Mouse (Mus musculus): ENCODE measurements around the gene Tmx1.

Gene Tmx1

DNA sequence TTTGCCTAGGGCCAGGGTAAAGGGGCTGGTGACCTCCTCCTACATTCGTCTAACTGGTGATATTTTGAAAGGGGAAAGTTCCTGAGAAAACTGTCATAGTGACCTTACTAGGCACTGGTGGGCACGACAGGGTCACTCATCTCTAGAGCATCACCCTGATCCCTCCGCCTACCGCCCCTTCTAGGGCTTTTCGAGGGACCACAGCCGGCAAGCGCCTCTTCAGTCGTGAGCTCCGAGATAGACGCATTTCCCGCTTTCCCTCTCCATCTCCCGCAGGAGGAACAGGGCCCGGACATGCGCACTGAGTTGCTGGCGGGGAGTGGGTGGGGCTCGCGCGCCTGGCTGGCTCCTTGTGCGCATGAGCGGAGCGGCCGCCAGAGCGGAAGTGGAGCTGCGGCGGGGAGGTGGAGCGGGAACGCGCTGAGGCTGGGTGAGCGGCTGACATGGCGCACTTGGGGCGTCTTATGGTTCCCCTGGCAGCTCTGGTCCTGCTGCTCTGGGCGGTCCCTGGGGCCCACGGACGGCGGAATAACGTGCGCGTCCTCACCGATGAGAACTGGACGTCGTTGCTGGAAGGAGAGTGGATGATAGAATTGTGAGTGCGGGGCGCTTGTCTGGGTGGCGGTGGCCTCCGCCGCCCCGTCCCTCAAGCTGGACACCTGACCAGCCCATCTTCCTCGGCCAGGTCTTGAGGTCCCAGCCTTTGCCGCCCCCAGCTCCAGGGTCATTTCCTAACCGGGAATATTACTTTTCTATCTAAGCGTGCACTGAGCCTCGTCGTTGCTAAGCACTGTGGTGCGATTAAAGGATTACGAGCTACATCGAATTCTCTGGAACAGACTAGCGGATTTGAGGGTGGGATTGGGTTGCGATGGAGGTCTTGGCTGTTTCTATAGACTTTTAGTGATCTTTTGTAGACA lies at the start of gene Tmx1:
Gene Tmx1 (plus strand): TSS at position 370 of the 920 bp plus-strand sequence.
- DNase-seq (ENCODE audit: low read depth), result peak; percentile 89

DNA sequence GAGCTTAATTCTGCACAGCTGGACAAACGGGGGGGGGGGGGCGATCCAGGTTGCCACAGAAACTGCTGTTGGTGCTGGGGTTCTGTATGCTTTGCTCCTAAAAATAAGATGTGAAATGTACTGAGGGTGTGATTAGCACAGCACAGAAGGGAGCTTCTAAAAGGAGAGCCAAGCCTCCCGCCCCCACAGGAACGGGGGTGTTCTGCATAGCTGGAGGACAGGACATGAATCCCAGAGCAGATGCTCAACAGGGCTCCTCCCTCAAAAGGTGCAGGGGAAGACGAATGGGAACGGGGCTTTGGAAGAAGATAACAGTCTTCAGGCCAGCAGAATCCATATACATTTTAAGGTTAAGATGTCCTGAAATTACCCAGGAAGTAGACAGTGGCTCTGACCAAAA lies 48.6 kb upstream of the Tmx1 start:
- no peak for DNase-seq (ENCODE audit: low read depth)

GRCm38 (mm10) chr12:70408396-70408795 lies 44.5 kb upstream of the Tmx1 start:
- no peak for DNase-seq (ENCODE audit: low read depth)

GRCm38 (mm10) chr12:70409600-70409999 lies 43.3 kb upstream of the Tmx1 start:
- no peak for DNase-seq (ENCODE audit: low read depth)

DNA sequence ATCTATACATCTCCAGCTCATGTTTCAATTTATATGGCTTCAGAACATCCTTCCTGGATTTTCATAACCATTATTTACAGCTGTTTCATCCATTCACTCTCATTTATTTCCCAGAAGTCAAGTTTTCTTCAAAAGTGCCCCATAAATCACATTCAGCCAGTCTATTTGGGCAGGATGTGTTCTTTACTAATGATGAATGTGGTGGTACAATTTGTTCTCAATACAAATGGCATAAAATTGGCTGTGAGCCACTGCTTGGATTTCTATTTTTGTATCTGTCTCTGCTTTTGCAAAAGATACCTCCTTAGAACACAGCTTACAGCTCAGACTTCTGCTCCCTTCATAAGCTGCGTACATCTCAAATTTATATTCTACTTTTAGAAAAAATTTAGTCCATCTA lies 32.7 kb upstream of the Tmx1 start:
- DNase-seq (ENCODE audit: low read depth), result no peak

DNA sequence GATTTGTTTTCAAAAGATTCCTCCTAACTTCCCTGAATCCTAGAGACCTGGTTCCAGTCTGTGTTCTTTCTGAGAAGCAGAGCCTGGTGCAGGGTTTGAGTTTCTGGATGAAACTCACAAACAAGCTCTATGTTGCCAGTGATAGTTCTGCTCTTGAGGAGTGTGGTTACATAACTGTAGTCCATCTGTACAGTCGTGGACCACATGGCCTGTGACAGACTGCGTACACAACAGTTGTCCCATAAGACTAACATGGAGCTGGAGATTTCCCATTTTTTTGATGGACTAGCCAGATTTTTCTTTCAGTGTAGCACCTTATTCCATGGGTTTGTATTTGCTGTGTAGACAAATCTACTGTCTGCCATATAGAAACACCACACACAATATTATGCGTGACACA lies 31.9 kb upstream of the Tmx1 start:
- no peak for DNase-seq (ENCODE audit: low read depth)

DNA sequence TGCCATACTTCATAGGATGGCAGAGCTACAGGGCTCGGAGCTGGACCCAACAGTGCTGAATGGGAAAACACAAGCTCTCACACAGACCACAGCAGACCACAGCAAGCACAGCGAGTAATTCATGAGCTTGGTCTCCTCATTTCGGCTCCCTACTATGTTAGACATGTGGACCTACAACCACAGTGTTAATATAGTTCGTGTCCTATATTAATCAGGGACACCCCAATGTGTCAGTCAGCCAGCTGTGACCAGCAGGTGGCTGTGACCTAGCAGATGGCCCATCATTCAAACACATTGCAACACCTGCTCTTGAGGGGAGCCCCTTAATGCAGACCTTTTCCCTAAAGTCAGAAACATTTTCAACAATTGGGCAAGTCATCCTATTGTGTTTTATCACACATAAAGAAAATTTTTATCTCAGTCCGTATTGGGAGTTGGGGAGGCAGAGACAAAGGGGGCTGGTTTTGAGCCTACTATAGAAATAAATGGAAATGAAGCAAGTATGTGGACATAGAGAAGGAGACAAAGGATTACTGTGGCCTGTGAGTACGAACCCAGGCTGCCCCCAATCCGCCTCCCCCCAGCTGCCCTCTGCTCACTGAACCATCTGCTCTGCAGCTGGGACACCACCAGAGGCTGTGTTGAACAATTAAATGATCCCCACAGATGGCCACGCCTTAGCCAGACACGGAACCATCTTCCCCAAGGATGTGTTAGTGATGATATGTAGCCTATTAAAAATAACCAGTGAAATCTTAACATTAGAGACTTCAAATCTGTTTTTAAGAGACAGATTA lies 30.4 kb upstream of the Tmx1 start:
- no peak for DNase-seq (ENCODE audit: low read depth)

DNA sequence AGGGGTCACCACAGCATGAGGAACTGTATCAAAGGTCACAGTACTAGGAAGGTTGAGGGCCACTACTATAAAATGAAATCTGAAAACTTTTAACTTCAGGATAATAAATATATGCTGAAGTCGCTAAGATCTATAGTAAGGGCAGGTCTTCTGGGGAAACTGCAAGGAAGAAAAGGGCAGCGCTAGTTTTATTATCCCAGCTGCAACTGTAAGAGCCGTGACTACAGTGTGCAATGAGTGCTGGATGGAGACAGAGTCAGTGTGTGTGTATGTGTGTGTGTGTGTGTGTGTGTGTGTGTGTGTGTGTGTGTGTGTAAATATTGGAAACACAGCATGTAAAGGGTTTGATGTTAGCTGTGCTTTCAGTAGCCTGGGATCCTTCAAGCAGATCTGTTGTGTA lies 25.0 kb upstream of the Tmx1 start:
- no peak for DNase-seq (ENCODE audit: low read depth)

- DNase-seq (ENCODE audit: low read depth), result no peak
These were observed 23.3 kb upstream of the Tmx1 start for GRCm38 (mm10) chr12:70429637-70430036.

DNA sequence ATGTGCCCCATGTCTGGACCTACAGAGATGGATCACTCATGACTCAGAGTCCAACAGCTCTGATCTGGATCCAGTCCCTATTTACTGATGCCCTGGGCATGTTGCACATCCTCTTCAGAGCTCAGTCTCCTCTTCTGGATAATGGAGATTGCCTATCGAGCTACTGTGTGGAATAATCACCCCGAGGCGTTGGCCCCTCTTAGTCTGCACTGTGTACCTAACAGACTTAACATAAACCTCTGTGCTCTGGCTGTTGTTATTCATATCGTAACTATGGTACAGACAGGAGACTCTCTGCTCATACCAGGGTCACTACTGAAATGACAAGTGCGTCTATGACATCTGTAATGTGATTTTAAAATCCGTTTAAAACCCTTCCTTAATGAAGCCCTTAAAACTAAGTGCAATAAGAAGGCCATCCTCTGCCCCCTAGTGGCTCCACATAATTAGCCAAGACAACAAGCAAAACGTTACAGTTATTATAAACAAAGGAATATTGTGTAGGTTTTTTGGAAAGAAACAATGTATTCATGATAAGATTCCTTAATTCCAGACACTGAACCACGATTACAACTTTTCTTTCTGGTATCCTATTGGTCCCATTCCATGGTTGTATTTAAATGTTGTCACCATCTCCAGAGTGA lies 22.5 kb upstream of the Tmx1 start:
- DNase-seq (ENCODE audit: low read depth), result peak; percentile 43

DNA sequence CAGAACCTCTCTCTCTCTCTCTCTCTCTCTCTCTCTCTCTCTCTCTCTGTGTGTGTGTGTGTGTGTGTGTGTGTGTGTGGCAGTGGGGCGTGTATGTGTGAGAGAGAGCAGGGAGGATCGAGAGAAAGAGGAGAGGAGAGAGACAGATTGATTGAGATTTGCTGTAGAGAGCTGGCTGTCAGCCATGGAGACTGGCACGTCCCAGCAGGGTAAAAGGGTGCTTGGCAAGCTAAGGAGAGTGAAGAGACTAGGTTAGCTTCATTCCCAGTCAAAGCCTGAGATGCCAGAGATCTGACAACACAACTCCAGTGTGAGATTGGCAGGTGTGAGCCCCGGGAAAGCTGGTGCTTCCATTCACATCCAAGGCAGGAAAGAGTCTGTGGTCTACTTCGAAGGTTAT lies 21.5 kb upstream of the Tmx1 start:
- DNase-seq (ENCODE audit: low read depth), result no peak

DNA sequence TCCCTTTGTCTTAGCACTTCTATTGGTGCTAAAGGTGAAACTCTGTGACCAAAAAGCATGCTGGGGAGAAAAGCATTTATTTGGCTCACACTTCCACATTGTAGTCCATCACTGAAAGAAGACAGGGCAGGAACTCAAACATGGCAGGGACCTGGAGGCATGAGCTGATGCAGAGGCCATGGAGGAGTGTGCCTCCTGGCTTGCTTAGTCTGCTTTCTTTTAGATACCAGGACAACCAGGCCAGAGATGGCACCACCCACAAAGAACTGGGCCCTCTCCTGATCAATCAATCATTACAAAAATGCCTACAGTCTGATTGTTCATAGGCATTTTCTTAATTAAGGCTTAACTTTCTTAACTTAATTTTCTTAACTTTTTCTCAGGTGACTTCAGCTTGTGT lies 2.9 kb upstream of the Tmx1 start:
- DNase-seq (ENCODE audit: low read depth), result no peak

- DNase-seq (ENCODE audit: low read depth), result no peak
These were observed 1.4 kb upstream of the Tmx1 start for GRCm38 (mm10) chr12:70451533-70451932.

DNA sequence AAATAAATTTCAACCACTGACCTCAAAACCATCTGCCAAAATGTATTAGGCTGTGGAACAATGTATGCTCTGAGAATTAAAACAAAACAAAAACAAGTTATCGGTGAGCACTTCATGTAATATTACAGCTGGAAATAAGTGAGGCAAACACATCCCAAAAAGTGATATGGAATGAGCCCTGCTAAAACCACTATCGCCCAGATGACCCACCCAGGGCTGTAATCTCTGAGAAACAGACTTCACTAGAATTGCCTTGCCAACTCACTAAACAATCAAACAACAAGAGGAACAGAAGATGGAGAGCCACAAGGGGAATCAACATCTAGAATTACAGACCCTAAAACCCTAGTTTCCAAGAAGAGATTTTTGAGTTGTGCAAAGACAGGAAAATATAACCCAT lies 752 bp upstream of the Tmx1 start:
- DNase-seq (ENCODE audit: low read depth), result peak; percentile 35

DNA sequence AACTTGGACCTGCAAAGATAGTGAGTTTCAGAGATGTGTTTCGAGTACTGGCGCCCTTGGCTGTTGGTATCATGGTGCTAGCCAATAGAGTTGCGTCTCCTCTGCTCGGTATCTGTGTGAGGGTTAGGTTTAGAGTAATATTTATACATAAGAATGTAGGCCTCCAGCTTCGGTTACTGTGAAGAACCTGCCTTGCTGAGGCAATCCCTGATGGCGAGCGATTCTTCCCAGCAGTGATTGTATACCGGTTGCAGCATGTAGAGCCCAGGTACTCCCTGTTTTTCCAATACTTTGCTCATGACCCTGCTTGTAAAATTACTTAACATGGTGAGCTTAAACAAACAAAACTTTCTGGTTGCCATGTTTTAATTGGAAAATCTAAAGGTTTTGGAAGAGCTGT lies 2.3 kb downstream of the Tmx1 start:
- no peak for DNase-seq (ENCODE audit: low read depth)

DNA sequence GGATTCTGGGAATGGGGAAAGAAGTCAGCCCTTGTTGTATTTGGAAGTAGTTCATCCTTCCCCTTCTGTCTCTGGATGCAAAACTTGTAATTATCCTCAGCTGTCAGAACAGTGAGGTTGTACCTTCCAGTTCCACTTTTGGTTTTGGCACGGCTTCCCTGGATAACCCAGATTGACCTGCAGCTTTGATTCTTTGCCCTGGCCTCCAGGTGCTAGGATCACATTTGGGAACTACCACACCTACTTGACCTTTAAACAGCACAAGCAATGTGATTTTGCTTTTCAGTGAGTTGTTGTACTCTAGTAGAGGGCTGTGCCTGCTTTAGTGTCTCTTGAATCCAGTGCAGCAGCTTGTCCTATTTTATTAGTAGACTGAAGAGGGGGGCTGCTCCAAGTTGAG lies 6.7 kb downstream of the Tmx1 start:
- no peak for DNase-seq (ENCODE audit: low read depth)

DNA sequence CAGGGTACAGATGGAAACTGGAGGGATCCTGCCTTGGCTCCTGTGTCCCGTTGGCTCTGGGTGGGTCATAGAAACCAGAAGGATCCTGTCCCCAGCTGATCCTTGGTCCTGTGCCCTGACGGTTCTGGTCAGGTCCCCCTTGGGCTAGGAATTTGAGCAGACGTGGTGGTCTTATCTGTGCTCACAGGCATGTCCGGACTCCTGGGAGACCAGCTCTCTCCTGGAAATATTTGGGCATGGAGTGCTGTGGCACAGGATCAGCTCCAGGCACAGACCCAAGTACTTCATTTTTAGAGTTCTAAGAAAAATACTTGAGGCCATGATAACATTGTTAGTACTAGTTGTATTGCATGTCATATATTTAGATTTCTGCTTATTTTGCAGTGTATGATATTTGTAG lies 11.1 kb downstream of the Tmx1 start:
- no peak for DNase-seq (ENCODE audit: low read depth)

- no peak for DNase-seq (ENCODE audit: low read depth)
These were observed 22.4 kb downstream of the Tmx1 start for GRCm38 (mm10) chr12:70475336-70475735.

DNA sequence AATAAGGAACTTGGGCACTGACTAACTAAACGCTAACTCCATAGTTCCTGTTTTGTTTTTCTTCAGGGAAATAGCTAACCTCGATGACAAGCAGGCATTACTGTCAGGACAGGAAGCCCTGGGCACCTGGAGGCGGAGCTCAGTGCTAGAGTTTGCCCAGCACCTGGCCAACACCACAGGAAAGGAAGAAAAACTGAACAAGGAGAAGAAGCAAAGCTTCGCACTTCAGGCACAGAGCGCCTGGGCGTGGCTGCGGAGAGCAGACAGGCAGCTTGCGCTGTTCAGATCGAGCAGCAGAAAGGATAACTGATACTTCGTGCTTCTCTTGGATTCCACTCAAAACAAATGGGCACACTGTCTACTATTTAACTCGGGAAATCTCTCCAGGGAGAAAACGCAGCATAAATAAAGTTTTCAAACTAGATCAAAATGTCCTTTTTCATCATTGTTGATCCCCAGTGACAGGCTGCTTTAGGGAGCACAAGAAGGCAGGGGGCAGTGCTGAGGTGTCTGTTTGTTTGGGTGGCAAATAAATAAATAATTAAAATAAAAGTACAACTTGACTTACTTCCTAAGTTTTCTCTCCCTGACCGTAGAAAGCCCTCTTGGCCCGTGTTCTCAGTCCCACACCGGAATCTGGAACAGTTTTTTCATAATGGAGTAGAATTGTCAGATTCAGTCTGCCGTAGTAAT lies 24.1 kb downstream of the Tmx1 start:
- DNase-seq (ENCODE audit: low read depth), result no peak

GRCm38 (mm10) chr12:70477593-70478287 lies 24.8 kb downstream of the Tmx1 start:
- no peak for DNase-seq (ENCODE audit: low read depth)

GRCm38 (mm10) chr12:70485956-70486355 lies 33.1 kb downstream of the Tmx1 start:
- no peak for DNase-seq (ENCODE audit: low read depth)
